ENCODE assay signal across 12 mouse cellular contexts in the genomic region with DNA sequence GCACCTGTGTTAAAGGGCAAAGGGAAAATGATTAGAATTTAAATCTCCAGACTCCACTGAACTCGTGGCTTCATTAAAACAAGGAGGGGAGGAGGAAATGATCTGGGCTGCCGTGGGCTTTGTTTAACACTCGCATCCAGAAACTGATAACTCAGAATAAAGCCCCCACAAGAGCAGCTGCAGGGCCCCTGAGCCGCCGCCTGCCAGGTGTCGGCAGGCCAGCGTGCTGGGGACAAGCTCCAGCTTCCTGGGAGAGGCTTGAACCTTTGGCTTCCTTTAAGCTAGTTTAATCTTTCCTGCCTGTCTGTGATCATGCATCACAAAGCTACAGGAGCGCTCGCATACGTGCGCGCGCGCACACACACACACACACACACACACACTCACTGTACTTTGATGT.
A peak's percentile ranks its signal among the peaks of the same experiment; 100 is the strongest.
DNase-seq lines count a peak whose midpoint lies in the region; ATAC-seq and TF ChIP-seq lines count a peak whose summit lies in the region.
"Had no signal": no experiment of that assay in that cellular context is flagged by ENCODE, and none has a peak within 500 bp of the region (broad histone marks: within the 10 kb centered on the region; RNA-seq: fewer than 3 reads in every experiment).

No protein-coding gene starts in this region.

- H3K27ac ChIP-seq in forebrain, embryonic 13.5 days = peak overlapping the region; percentile 78
- no peak overlapping the region for H3K27ac ChIP-seq in limb, embryonic 11.5 days (replicated peaks; ENCODE audit: low read depth, low read length)
- H3K27ac ChIP-seq in thymus, adult 2 months (ENCODE audit: control insufficient read depth, insufficient read depth, low read length) = no peak overlapping the region

- no peaks in the 10 kb centered on the region for H3K9me3 ChIP-seq in forebrain, embryonic 13.5 days (replicated peaks)
- H3K9me3 ChIP-seq in limb, embryonic 11.5 days (ENCODE audit: control insufficient read depth, low read length) = no peaks in the 10 kb centered on the region

- H3K27me3 ChIP-seq in forebrain, embryonic 13.5 days = no peaks in the 10 kb centered on the region
- H3K27me3 ChIP-seq in limb, embryonic 11.5 days (ENCODE audit: control insufficient read depth, insufficient read depth, low read length) = no peaks in the 10 kb centered on the region
- H3K27me3 ChIP-seq in thymus, adult 2 months (ENCODE audit: control insufficient read depth, insufficient read depth, low read length) = no peaks in the 10 kb centered on the region

- DNase-seq in CD4-positive, CD25-positive, alpha-beta regulatory T cell, adult 2 months (ENCODE audit: low read depth, low spot score) = peak; percentile 22
- no peak for DNase-seq in limb, embryonic 11.5 days (ENCODE audit: low spot score)
- peak; percentile 24 for DNase-seq in thymus, adult 2 months
- no peak for DNase-seq in gastrocnemius, postnatal 25 days
- no peak for DNase-seq in lung, adult 18-20 months
- no peak for DNase-seq in adipocyte (ENCODE audit: low spot score)
- DNase-seq: adrenal gland, postnatal 25 days; cerebellum, adult 2 months; right cerebral cortex, postnatal 4 days had no signal

- no peak for ATAC-seq in CD4-positive, CD25-positive, alpha-beta regulatory T cell, adult 4 months
- no peak for ATAC-seq in forebrain, embryonic 13.5 days
- ATAC-seq in limb, embryonic 11.5 days (ENCODE audit: insufficient number of reproducible peaks, low FRiP score, low TSS enrichment, low read depth) = 0 out of 2 replicates have a peak, but pooled peaks have one; percentile 39

- peaks cover 77% of the 10 kb centered on the region for H3K4me1 ChIP-seq in forebrain, embryonic 13.5 days
- peaks cover 31% of the 10 kb centered on the region for H3K4me1 ChIP-seq in limb, embryonic 11.5 days (ENCODE audit: control insufficient read depth, insufficient read depth, low read length)
- peaks cover 6% of the 10 kb centered on the region for H3K4me1 ChIP-seq in thymus, adult 2 months (replicated peaks; ENCODE audit: control insufficient read depth, insufficient read depth, low read length)

- H3K4me2 ChIP-seq in forebrain, embryonic 13.5 days = peak overlapping the region; percentile 11; the same call in 1 of the 2 replicates
- H3K4me2 ChIP-seq in limb, embryonic 11.5 days (ENCODE audit: low read depth, severe bottlenecking) = no peak overlapping the region

- no peak for TF ChIP-seq POLR2A in thymus, adult 2 months (IDR thresholded peaks at IDR 0.05; ENCODE audit: control insufficient read depth, extremely low read depth, insufficient read depth, low read length, poor library complexity)

- no peak for TF ChIP-seq CTCF in thymus, adult 2 months (IDR thresholded peaks at IDR 0.05; ENCODE audit: borderline replicate concordance, control insufficient read depth, extremely low read depth, insufficient read depth, low read length, poor library complexity)

- H3K36me3 ChIP-seq in forebrain, embryonic 13.5 days (ENCODE audit: poor library complexity, severe bottlenecking) = no peaks in the 10 kb centered on the region
- no peaks in the 10 kb centered on the region for H3K36me3 ChIP-seq in limb, embryonic 11.5 days (ENCODE audit: control insufficient read depth, insufficient read depth, low read length)
- H3K36me3 ChIP-seq in thymus, adult 2 months (ENCODE audit: control insufficient read depth, insufficient read depth, low read length) = no peaks in the 10 kb centered on the region

- 43% methylated on average over 14 of the region's 14 CpGs for WGBS in forebrain, embryonic 13.5 days
- 43% methylated on average over 14 of the region's 14 CpGs for WGBS in limb, embryonic 11.5 days
- WGBS in thymus, adult 2 months = 25% methylated on average over 14 of the region's 14 CpGs

- peak overlapping the region; percentile 43 for H3K9ac ChIP-seq in forebrain, embryonic 13.5 days
- no peak overlapping the region; the same call in 1 of the 2 replicates for H3K9ac ChIP-seq in limb, embryonic 11.5 days (ENCODE audit: low read length)

- no peak overlapping the region for H3K4me3 ChIP-seq in forebrain, embryonic 13.5 days
- H3K4me3 ChIP-seq in limb, embryonic 11.5 days (ENCODE audit: low read depth, low read length) = no peak overlapping the region
- no peak overlapping the region for H3K4me3 ChIP-seq in thymus, adult 2 months (ENCODE audit: control insufficient read depth, insufficient read depth, low read length)
- H3K4me3 ChIP-seq: myocyte had no signal

Comparison
In these comparisons a context has a peak if more than half of its experiments do, and no peak if none do; other contexts are left out.
1. DNase-seq: peak in CD4-positive, CD25-positive, alpha-beta regulatory T cell, adult 2 months (single experiment) and thymus, adult 2 months (single experiment); none in limb, embryonic 11.5 days (single experiment), gastrocnemius, postnatal 25 days (single experiment), lung, adult 18-20 months (0 of 2) and adipocyte (single experiment).